Mouse (Mus musculus): ENCODE measurements around the gene Slc25a12.

The Slc25a12 gene

DNA sequence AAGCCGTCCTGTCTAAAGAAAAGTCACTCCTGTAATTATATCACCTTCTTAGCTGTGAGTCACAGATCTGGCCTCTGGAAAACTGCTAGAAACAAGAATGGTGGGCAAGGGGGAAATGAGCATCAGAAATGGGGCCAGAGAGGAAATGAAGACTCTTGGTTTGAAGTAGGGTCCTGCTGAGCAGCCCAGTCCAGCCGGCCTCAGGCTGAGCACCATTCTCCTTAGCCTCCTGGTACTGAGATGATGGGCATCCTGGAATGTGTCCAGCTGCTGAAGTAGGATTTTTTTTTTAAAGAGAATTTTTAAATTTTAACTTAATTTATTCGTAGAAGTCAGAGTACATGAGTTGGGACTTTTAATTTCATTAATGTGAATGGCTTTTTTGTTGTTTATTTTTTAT is 62.7 kb downstream of the Slc25a12 start:
- DNase-seq: no peak

DNA sequence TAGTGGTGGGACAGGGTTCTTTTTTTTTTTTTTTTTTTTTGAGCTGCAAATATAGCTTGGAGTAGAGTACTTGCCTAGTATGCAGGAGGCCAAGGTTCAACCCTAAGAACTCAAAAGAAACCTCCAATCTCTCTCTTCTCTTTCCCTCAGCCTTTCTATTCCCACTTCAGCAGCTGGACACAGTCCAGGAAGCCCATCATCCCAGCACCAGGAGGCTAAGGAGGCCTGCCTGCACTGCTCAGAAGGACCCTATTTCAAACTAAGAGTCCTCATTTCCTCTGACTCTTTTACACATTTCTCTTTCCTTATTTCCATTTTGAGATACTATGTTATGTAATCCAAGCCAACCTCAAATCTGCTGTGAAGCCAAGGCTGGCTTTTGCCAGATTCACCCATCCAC is 64.3 kb downstream of the Slc25a12 start:
- no peak for DNase-seq

DNA sequence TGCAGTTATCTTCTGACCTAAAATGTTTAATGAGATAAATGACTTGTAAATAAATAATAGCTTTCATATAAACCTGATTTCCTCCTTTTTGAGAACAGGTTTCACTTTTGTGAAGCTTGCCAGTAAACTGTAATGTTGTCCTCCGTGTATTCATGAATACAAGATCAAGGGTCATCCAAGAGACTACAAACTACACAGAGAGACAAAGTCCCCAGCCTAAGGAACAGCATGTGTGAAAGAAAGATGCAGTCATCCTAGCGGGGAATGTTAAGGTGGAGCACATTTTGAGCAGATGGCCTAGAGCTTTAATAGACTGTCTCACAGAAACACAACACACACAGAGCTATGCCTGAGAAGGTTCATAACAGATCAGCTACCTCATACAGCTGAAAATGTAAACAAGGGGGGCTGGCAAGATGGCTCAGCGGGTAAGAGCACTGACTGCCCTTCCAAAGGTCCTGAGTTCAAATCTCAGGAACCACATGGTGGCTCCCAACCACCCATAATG is 65.3 kb downstream of the Slc25a12 start:
- no peak for DNase-seq

DNA sequence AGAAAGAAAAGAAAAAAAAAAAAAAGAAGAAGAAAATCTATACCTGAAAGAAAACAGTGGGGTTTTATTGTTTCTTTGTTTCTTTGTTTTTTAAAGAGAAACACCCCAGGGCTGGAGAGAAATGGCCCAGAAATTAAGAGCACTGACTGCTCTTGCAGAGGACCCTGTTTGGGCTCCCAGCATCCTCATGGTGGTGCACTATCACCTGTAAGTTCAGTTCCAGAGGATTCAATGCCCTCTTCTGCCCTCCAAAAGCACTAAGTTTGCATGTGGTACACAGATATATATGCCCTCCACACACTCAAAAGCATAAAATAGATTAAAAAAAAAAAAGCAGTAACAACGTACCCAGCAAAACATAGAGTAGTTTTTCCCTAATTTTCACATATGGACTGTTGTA is 68.8 kb downstream of the Slc25a12 start:
- no peak for DNase-seq

DNA sequence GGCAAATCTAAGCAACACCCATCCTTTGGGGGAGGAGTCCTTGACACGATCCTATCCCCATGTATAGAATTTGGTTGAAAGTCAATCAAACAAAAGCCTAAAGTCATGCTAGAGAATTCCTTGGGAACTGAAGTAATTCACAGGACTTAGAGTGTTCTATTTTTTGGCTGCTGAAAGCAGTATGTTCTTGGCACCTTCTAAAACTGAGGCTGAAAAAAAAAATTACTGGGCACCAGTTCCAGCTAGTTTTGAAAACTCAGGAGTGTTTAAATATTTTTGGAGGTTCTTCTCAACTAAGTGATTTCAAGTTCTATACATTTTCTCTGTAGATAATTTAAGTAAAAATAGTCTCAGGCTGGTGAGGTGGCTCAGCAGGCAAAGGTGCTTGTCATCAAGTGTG is 70.0 kb downstream of the Slc25a12 start:
- DNase-seq: no peak

DNA sequence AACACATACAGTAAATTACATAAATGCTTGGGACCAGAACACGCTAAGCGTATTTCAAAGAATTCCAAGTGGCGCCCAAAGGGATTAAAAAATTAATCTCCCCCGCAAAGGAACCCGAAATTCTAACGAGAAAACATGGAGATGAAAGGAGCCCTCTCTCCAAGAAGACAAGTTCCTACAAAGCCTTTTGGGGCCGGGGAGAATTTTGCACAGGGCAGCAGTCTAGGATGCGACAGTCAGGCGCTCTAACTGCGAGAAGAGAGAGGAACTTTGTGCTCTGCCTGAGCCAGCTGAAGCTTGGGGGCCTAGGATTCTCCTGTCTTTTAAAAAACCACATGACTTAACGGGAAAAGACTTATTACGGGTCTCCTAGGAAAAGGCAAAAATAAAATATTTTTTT is 71.7 kb downstream of the Slc25a12 start:
- DNase-seq: no peak

DNA sequence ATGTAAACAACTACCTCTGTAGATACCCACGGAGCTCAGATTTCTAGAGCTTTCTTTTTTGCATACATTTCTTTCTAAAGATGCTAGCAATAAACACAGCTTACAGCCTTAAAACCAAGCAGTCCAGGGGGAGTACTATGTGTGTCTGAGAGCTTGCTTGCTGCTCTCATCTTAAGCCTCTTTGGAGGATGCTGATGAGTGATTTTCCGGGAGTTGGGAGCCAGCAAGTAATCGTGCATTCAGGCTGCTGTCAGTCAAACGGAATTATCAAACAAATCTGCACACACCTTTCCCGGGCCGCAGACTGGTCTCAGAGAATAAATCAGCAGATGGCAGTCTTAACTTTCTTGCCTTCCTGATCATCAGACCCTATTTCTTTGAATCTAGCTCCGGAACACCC is 73.1 kb downstream of the Slc25a12 start:
- no peak for DNase-seq

DNA sequence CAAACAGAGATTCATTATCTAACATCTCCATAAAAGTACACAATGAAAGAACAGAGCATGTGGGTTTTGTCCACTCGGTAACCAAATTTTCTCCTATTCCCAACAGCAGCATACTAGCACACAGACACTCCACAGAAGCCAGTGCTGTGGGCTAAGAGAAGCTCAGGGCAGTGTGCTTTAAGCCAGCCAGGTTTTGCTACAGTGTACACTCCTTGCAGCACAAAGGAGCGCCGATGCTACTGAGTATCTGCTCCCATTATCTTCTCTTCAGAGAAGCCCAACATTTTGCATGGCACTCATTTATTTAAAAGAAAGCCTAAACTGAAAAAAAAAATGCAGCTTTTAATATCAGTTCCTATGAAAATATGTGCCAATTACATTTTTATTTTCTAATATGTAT is 73.6 kb downstream of the Slc25a12 start:
- no peak for DNase-seq

DNA sequence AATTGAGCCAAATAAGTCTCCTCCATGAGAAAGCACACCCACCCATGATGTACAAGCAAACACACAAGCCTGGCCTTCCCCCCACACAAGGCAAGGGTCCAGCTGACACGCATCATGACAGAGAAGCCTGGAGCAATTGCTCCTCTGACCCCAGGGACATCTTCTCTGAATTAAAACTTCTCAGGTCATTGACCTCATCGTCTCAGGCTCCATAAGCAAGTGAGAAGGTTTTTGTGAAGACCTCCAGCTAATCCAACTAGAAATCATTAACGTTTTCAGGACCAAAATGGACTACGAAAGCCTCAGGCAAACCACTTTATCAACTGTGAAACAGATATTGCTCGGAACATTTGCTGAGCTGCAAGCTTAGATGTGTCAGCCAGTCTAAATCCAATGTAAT is 76.0 kb downstream of the Slc25a12 start:
- DNase-seq: no peak

DNA sequence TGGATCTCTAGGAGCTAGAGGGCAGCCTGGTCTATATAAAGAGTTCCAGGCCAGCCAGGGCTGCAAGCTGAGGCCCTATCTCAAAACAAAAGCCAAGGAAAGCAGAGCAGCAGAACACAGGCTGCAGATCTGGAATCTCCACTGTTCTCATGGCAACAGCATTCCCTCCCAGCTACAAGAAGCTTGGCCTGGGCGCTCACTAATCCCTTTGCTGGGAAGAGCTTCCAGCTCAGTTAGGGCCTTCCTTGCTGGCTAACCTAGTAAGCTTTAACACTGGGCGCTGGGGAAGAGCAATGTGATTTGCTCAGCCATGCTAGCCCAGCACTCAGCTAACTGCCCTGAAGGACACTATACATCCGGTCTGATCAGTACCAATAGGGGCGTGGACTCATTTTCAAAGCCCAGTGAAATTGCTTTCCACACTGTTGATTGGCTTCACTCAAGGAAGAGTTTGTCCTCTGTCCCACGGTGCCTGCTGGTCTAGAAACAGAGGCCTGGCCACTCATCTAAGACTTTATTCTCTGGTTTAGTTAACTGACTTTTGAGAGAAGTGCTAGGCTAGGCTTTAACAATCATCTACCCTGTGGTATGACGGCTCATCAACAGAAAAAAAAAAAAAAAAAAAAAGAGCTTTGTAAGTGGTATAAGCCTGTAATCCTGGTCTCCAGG is 77.3 kb downstream of the Slc25a12 start:
- no peak for DNase-seq

DNA sequence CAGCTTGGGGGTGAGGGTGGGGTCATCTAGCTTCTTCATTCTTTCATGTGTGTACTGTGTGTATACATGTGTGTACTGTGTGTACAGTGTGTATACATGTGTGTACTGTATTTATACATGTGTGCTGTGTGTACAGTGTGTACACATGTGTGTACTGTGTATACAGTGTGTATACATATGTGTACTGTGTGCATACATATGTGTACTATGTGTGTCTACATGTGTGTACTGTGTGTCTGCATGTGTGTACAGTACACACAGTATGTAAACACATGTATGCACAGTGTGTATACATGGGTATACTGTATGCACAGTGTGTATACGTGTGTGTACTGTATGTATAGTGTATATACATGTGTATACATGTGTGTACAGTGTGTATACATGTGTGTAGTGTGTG is 85.6 kb downstream of the Slc25a12 start:
- DNase-seq: no peak

DNA sequence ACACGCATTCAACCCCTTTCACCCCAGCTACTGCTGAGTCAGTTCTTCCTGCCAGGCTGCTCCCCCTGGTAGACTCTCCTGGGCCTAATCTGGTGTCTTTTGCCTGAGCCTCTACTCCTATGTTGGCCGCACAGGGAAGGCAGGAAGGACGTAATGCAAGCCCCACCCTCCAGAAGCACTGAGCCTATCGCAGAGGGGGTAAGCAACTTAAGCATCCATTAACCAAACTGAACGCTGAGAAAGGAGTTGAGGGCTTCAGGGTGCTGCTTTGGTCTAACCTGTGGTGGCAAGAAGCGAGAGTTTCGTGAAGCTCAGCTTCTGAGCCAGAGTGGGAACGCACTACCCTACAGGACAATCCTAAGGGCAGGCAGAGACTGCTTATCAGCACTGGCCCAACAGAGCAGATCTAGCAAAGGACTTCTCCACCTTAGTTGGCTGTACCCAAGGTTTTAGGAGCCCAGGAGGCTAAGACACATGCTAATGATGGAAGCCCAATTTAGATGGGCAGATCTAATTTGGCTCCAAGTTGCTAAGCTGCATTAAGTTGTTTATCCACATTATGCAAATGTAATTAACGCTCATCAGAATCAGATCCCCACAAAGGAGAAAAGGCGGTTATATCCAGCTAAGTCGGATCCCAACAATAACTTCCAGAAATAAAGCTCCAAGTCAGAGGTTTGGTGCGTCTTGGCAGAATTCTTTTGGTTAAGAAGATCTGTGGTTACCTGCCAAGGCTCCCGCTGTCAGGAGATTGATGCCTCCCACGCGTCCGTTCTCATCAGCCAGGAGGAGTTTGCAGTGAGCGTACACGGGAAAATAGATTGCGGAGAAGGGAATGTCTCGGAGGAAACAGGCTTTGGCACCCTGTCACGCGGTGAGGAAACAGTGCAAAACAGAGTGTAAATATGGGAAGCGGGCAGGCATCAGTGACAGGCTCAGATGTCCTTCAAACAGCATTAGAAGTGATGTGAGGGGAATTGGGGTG is 88.5 kb downstream of the Slc25a12 start:
- peak; percentile 83 for DNase-seq

DNA sequence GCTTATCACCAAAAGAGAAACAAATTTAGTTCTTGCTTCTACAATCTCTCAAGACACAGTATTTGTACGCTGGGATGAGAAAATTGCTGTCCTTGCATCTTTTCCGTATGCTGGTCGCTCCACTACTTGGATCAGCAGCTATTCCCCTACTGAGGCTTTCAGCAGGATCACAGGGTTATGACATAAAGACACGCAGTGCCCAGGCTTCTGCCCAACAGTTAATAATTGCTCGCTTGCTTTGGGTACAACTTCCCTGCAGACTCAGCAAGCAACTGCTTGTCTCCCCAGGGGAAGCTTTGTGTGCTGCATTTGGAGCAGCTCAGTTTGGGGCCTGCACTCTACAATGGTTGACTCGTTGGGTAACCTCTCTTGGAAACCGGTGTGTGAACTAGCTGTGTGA is 91.8 kb downstream of the Slc25a12 start:
- DNase-seq: no peak

DNA sequence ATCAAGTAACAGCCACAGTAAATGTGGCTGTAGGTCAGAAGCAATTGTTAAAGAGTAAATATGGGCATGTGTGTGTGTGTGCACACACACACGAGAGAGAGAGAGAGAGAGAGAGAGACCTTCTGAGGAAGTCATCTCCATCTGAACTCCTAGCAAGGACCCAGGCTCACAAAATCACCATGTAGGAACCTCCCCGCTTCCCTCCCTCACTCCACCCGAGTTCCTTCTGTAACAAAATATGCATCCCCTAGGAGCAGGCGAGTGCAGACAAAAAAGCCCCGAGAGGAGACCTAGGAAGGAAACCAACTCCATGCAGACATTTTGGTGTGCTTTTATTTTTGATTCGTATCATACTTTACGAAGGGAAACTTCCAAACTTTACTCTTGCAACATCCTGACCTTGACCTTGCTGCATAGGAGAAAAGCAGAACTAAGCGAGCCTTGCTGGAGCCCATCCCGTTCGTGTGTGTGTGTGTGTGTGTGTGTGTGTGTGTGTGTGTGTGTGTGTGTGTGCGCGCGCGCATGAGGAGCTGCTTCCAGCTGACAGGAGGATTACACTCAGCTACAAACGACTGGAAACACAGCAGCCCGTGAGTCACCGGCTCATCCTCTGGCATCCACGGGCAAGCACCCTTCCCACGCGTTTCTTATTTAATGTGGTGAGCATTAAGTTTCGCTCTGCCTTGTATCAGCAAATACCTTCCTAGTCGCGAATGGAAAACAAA is 93.4 kb downstream of the Slc25a12 start:
- no peak for DNase-seq

DNA sequence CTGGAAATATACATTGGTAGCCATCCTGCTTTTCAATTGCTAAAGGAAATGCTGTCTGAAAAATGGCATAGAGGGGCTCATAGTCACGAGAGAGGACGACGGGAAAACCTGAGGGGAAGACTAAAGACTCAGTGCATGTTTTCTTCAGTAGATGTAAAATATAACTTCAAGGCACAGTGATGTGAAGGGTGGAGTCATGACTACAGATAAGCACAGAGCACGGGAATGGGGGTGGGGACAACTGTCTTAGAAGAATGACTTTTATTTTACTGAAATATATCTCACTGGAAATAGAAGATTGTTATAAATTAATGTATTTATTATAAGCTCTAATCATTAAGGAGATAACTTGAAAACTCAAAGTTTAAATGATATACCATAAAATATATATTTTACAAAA is 97.5 kb downstream of the Slc25a12 start:
- DNase-seq: no peak

DNA sequence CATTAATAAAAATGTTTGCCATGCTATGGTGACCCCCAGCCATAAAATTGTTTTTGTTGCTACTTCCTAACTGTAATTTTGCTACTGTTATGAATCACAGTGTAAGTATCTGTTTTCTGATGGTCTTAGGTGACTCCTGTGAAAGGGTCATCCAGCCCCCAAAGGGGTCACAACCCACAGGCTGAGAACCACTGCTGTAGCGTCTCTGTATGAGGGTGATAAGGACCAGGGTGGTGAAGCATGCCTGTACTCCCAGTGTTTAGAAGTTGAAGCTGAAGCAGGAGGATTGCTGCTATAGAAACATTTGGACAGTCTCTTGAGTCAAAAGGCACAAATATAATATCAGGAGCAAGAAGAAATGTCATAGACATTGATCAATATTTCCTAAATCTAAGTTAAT is 98.2 kb downstream of the Slc25a12 start:
- no peak for DNase-seq

DNA sequence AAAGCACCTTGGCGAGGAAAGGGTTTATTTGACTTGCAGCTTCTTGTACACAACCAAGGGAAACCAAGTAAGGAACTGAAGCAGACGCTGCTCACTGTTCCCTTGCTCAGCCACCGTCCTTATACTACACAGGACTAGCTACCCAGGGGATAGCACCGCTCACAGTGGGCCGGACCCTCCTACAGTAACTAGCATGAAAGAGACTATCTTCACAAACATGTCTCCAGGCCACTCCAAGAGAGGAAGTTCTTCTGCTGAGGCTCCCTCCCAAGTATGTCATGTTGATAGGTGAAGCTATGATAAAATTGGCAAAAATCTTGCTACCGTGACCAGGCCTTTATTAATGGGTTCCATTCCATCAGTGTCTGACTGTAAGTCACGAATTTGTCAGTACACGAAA is 98.9 kb downstream of the Slc25a12 start:
- no peak for DNase-seq

DNA sequence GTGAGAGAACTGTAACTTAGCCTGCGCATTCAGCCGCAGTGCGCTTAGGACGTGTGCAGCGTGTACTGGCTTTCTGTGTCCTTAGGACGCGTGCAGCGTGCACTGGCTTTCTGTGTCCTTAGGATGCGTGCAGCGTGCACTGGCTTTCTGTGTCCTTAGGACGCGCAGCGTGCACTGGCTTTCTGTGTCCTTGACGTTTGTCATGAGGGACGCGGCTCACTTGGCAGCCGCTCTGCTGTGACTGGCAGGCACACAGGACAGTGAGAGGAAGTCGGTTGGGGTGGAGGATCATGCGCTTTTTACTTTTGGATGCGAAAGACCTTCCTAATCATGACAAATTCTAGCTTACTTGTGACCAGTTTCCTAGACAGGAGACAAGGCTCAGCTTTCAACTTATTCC is 103.0 kb downstream of the Slc25a12 start:
- DNase-seq: no peak

DNA sequence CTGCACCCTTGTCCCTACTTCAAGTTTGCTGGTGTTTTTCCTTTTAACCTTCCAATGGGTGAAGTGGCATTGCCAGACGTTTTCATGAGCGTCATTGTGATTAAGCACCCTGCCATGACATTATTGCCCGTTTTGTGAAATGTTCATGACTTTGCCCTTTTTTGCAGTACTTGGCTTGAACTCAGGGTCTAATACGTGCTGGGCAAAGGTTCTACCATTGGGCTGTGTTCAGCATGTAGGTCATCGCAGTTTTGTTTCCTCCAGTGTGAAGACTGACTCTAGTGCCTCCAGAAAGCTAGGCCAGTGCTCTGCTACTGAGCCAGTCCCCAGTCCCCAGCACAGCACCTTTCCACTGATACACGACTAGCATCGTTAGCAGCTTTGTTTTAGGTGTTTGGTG is 111.0 kb downstream of the Slc25a12 start:
- no peak for DNase-seq

DNA sequence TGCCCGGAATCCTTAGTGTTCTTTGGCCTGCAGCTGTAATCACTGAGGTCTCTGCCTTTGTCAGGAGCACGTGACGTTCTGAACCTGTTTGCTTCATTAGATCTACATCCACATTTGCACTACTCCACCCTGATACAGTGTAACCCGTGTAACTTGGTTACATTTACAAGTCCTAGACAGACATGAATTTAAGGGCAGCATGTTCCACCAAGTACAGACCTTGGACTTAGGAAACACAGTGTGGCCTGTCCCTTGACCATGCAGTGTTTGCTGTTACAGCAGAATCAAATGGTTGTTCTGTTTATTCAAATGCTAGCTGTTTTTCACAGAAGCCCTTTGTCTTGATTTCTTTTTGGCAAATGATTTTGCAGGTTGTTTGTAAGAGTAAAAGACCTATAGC is 112.7 kb downstream of the Slc25a12 start:
- no peak for DNase-seq

DNA sequence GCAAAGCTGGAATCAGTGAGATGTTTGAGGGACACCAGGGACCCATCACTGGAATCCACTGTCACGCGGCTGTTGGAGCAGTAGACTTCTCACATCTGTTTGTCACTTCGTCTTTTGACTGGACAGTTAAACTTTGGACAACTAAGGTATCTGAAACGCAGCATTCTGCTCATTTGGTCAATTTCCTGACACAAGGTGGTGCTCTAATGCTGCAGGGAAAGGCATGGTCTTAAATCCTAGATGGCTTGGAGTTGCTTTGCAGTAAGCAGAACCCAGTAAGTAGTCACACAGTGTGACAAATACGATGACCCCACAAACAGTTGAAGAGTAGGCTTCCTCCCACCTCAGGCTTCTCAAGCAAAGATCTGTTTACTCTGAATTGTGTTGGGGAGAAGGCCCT is 116.7 kb downstream of the Slc25a12 start:
- DNase-seq: no peak

DNA sequence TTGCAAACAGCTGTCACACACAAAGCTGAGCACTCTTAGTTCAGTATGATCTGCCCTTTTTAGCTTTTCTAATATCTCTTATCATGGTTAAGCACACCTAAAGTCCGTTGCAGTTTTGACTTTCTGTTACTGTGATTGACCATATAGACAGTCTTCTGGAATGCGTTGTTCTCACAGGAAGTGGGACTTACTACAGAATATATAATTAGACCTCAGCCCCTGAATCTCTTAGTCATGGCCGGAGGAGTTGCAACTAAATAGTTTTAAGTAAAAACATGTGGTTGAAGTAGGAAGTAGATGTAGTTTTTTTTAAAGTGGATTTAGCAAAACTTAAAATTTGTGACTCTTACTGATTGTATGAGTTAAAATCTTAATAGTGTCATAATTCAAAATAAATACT is 119.5 kb downstream of the Slc25a12 start:
- no peak for DNase-seq

DNA sequence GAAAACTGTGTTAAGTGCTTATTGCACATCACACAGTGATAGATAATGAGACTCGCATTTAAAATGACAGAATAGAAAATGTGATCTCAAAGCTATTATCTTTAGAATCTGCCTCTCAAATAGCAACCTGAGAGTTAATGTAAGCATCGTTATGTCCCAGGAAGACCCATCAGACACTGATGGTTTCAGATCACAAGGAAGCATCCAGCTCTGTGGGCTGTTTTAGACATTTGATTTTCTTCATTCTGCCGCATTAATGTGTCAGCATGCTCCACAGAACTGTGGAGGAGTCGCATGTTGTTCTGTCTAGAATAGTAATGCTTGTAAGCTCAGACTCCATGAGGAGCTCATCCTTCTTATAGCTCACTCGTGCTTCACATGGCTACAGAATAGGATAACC is 121.5 kb downstream of the Slc25a12 start:
- DNase-seq: no peak

DNA sequence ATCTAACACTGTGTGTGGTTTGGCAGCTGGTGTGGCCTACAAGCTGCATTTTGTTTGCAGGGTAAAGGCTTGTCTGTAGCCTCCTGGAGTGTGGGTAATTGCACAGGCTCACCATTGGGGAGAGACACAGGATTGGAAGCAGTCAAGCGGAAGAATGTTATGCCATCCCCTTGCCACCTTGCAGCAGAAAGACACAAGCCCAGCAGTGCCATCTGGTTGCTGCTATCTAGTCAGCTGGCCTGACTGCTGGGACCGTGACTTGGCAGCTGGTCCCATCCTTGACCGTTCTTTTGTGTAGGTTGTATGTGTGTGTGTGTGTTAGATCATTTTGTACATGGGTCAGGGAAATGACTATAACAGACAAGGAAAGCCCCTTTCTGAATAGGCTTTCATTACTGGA is 122.1 kb downstream of the Slc25a12 start:
- DNase-seq: peak; percentile 90
